Mouse (Mus musculus) heart, embryonic 15.5 days (tissue): ENCODE data around the gene Ano6. TPM values are rescaled to one million over a fixed set of nuclear protein-coding genes. Genes with fewer than 3 reads are reported as not detected.

Experiments used
- ATAC-seq: fragments of 200-750 bp; cut with Nextera tagmentation; replicated peaks from 2 replicates; pipeline ENCODE4 v1.8.0; 2017; ENCODE audit warnings: low read depth, moderate TSS enrichment; ENCODE audit not compliant: insufficient number of reproducible peaks, insufficient read depth, low FRiP score
- H3K27ac ChIP-seq: fragments of 300-500 bp; sonication (generic); 2 replicates; pipeline ENCODE4 v1.5.1; 2015; ENCODE audit warnings: mild to moderate bottlenecking, inconsistent platforms
- H3K27me3 ChIP-seq: fragments of 300-500 bp; sonication (generic); 2 replicates; pipeline ENCODE4 v1.6.1; 2015; ENCODE audit warnings: inconsistent platforms
- H3K36me3 ChIP-seq: fragments of 300-500 bp; sonication (generic); 2 replicates; pipeline ENCODE4 v1.6.1; 2015; ENCODE audit warnings: mild to moderate bottlenecking, inconsistent platforms
- H3K4me1 ChIP-seq: fragments of 300-500 bp; sonication (generic); replicated peaks from 2 replicates; pipeline ENCODE4 v1.6.1; 2015; ENCODE audit warnings: inconsistent platforms
- H3K4me2 ChIP-seq: fragments of 300-500 bp; sonication (generic); 2 replicates; pipeline ENCODE4 v1.6.1; 2015; ENCODE audit warnings: inconsistent platforms, mild to moderate bottlenecking, moderate library complexity
- H3K4me3 ChIP-seq: fragments of 300-500 bp; sonication (generic); 2 replicates; pipeline ENCODE4 v1.5.1; 2015; ENCODE audit warnings: mild to moderate bottlenecking, inconsistent platforms
- H3K9ac ChIP-seq: fragments of 300-500 bp; sonication (generic); 2 replicates; pipeline ENCODE4 v1.6.1; 2015; ENCODE audit warnings: mild to moderate bottlenecking, inconsistent platforms
- H3K9me3 ChIP-seq: fragments of 300-500 bp; sonication (generic); replicated peaks from 2 replicates; pipeline ENCODE4 v1.6.1; 2016; ENCODE audit warnings: inconsistent platforms
- WGBS: fragments of 180-500 bp; shearing (Covaris S2); methylation state at CpG from one replicate; pipeline ENCODE4 v1.1.7; 2015; ENCODE audit warnings: mixed read lengths; 5-methylcytosine and 5-hydroxymethylcytosine counted together
- polyA plus RNA-seq: library from polyadenylated mRNA; unstranded; fragments of >200 nt; fragmentation: Nextera tagmentation; extraction: Ambion mirVana; gene quantifications from 2 replicates; pipeline ENCODE4 v1.2.1, GENCODE M21; 2015

Ano6 gene
- polyA plus RNA-seq, 1 experiment from 2014 or later: 27.2 TPM

DNA sequence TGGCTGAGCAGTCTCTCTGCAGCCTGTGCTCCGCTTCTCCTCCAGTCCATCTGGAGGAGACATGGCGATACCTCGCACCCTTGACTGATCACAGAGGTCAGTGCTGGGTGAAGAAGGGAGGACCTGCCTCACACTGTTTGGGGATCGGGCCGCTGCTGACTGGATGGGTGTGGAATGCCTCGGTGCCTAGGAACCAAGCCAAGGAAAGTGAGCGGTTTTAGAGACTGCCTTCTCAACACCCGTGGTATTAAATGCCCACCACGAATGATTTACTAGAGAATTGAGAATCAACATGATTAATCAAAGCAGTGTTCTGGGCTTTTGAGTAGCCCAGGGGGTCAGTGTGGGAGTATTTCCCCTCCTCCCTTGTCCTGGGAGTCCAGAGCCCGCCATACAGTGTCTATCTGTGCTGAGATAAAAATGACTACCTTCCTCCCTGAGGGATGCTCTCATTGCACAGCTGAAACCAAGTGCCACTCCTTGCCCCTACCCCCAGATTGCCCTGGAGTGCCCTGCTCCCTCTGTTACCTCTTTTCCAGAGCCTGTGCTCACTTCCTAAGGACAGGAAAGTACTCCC is 183.5 kb downstream of the Ano6 start:
- WGBS: 68% methylated on average over 10 of the region's 10 CpGs
- no peak for ATAC-seq
- no peaks in the 10 kb centered on the region for H3K4me1 ChIP-seq
- no peak overlapping the region for H3K4me3 ChIP-seq
- H3K27me3 ChIP-seq: no peaks in the 10 kb centered on the region
- no peaks in the 10 kb centered on the region for H3K9me3 ChIP-seq
- peaks cover 39% of the 10 kb centered on the region for H3K36me3 ChIP-seq
- no peak overlapping the region for H3K9ac ChIP-seq
- H3K27ac ChIP-seq: no peak overlapping the region
- H3K4me2 ChIP-seq: no peak overlapping the region

- Histone ChIP-seq H3K4me3 (no peak overlapping the region), H3K9ac (no peak overlapping the region), H3K4me1 (no peaks in the 10 kb centered on the region), H3K9me3 (no peaks in the 10 kb centered on the region), H3K4me2 (no peak overlapping the region), H3K36me3 (peaks cover 20% of the 10 kb centered on the region), H3K27me3 (no peaks in the 10 kb centered on the region), H3K27ac (no peak overlapping the region)
- no peak for ATAC-seq
- 43% methylated on average over 4 of the region's 4 CpGs for WGBS
Measured at GRCm38 (mm10) chr15:95976156-95976876, 185.7 kb downstream of the Ano6 start.

DNA sequence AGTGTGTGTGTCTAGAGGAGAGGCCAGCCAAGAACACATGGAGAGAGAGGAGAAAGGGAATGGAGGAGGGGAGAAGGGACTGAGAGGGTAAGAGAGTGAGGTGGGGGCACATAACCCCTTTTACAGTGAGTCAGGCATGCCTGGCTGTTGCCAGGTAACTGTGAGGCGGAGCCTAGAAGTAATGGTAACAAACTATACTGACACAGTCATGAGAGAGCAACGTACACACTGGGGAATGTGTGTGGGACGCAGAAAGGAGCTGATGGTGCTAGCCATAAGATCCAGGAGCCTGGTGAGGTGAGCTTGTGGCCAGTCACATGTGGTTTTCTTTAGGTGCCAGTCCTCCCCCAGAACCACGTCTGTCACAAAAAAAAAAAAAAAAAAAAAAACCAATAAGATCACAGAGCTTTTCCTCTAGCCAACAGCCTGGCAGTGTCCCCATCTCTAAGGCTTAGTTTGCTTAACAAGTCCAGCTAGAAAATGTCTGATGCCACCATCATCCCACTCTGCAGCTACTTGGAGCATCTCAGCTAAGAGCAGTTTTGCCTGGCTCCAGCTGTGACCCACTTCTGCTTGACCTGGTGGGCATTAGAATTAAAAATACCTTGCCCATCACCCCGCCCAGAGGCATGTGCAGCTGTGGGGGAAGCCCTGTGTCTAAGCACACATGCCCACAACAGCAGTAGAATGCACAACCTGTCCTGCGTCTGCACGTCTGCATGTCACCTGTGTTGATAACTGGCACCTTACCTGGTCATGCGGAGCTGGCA is 186.7 kb downstream of the Ano6 start:
- ATAC-seq: no peak
- no peak overlapping the region for H3K9ac ChIP-seq
- 74% methylated on average over 8 of the region's 8 CpGs for WGBS
- no peak overlapping the region for H3K27ac ChIP-seq
- peaks cover 10% of the 10 kb centered on the region for H3K36me3 ChIP-seq
- no peaks in the 10 kb centered on the region for H3K27me3 ChIP-seq
- no peaks in the 10 kb centered on the region for H3K4me1 ChIP-seq
- no peaks in the 10 kb centered on the region for H3K9me3 ChIP-seq
- no peak overlapping the region for H3K4me2 ChIP-seq
- H3K4me3 ChIP-seq: no peak overlapping the region

DNA sequence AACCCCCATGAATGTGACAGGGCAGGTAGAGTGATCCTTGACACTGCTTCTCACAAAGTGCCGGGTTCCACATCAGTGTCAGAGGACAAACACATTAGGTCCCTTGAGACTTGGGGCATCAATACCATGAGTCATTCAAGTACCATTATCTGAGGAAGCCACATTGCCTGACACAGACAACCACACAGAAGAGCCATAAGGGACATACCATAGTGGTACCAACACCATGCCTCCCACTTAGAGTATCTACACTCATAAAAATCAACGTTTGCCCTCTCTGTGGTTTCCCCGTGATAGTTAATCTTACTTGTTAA is 187.3 kb downstream of the Ano6 start:
- Histone ChIP-seq H3K36me3 (peaks cover 5% of the 10 kb centered on the region), H3K27me3 (no peaks in the 10 kb centered on the region), H3K4me2 (no peak overlapping the region), H3K4me1 (no peaks in the 10 kb centered on the region), H3K9ac (no peak overlapping the region), H3K9me3 (no peaks in the 10 kb centered on the region), H3K4me3 (no peak overlapping the region), H3K27ac (no peak overlapping the region)
- no peak for ATAC-seq
- 73% methylated on average over 3 of the region's 3 CpGs for WGBS

GRCm38 (mm10) chr15:95980641-95981040 is 190.0 kb downstream of the Ano6 start:
- ATAC-seq: no peak
- Histone ChIP-seq H3K27ac (no peak overlapping the region), H3K4me1 (no peaks in the 10 kb centered on the region), H3K9ac (no peak overlapping the region), H3K9me3 (no peaks in the 10 kb centered on the region), H3K4me2 (no peak overlapping the region), H3K4me3 (no peak overlapping the region), H3K36me3 (no peaks in the 10 kb centered on the region), H3K27me3 (no peaks in the 10 kb centered on the region)
- 66% methylated on average over 5 of the region's 5 CpGs for WGBS

- Histone ChIP-seq H3K9ac (no peak overlapping the region), H3K9me3 (peaks cover 6% of the 10 kb centered on the region; the same call in 1 of the 2 replicates), H3K27me3 (no peaks in the 10 kb centered on the region), H3K27ac (no peak overlapping the region), H3K4me1 (no peaks in the 10 kb centered on the region), H3K4me3 (no peak overlapping the region), H3K4me2 (no peak overlapping the region), H3K36me3 (no peaks in the 10 kb centered on the region)
- no peak for ATAC-seq
- 93% methylated on average over 3 of the region's 3 CpGs for WGBS
Measured at GRCm38 (mm10) chr15:95987916-95988315, 197.3 kb downstream of the Ano6 start.

DNA sequence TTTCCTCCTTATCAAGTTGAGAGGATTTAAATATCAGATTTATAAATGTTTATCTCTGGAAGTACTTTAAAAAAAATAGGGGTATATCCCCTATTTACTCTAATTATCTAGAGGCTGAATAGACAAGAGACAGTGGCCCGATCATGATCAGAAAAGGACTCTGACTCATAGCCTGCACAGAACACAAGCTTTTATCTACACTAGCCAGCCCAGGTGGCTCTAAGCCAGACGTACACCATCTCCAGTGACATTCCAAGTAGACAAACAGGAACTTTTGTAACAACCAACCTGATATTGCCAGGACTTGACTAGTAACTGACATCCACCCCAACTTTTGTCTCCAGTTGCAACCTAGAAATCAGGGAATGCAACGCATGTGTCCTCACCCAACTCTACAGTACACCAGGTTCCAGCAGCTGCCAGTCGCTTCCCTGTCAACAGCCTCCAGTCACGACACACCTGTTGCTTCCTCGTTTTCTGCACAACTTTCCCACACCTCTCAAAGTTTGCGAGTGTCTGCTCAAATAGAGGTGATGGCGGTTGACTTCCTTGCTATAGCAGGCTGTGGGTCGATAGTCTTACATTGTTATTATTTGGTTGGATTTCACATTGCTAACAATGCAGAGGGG is 199.0 kb downstream of the Ano6 start:
- Histone ChIP-seq H3K36me3 (no peaks in the 10 kb centered on the region), H3K4me3 (no peak overlapping the region)
- WGBS: 65% methylated on average over 9 of the region's 9 CpGs

GRCm38 (mm10) chr15:96002958-96003601 is 212.4 kb downstream of the Ano6 start:
- WGBS: 43% methylated on average over 6 of the region's 6 CpGs
- H3K4me1 ChIP-seq: peaks cover 3% of the 10 kb centered on the region; the same call in 1 of the 2 replicates
- no peak overlapping the region for H3K4me2 ChIP-seq

More for the DNA sequence above, 199.0 kb downstream of the Ano6 start:
- ATAC-seq: no peak
- H3K27me3 ChIP-seq: no peaks in the 10 kb centered on the region
- H3K27ac ChIP-seq: no peak overlapping the region
- peaks cover 6% of the 10 kb centered on the region; the same call in 1 of the 2 replicates for H3K9me3 ChIP-seq
- H3K4me1 ChIP-seq: no peaks in the 10 kb centered on the region
- no peak overlapping the region for H3K4me2 ChIP-seq
- H3K9ac ChIP-seq: no peak overlapping the region

DNA sequence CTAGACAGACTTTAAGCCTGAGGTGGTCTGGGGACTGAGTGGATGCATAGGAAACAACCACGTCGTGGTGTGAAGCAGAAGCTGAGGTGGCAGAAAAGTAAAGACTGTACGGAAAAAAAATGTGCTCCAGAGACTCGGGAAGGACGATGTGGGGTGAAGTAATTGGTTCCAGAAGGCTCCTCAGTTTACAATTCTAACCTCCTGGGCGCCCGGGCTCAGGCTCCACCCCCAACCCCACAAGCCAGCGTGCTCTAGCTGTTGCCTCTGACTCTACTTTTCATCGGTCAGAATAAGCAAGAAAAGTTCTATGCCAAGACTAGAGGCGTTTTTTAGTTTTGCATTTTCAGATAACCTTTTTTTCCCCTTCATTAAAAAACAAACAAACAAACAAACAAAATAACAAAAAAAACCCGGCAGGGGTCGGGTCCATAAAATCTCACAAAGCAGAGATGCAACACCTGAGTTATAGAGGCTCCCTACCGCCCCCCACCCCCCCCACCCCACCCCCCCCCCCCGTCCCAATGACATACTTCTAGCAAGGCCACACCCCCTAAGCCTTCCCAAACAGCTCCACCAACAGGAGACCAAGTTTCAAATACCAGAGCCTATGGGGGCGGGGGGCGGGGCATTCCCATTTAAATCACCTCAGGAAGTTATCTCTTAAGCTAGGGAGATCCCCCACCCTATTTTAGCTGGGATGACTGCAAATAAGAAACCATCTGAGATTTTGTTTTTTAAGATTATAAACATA is 221.2 kb downstream of the Ano6 start:
- Histone ChIP-seq H3K36me3 (no peaks in the 10 kb centered on the region), H3K9ac (no peak overlapping the region), H3K9me3 (no peaks in the 10 kb centered on the region), H3K4me2 (no peak overlapping the region), H3K27me3 (no peaks in the 10 kb centered on the region), H3K4me1 (no peaks in the 10 kb centered on the region), H3K4me3 (no peak overlapping the region), H3K27ac (no peak overlapping the region)
- WGBS: 89% methylated on average over 16 of the region's 16 CpGs
- no peak for ATAC-seq

More at GRCm38 (mm10) chr15:96002958-96003601, 212.4 kb downstream of the Ano6 start:
- no peak overlapping the region for H3K27ac ChIP-seq
- ATAC-seq: no peak
- H3K4me3 ChIP-seq: no peak overlapping the region
- H3K27me3 ChIP-seq: no peaks in the 10 kb centered on the region
- no peak overlapping the region for H3K9ac ChIP-seq
- no peaks in the 10 kb centered on the region for H3K36me3 ChIP-seq
- no peaks in the 10 kb centered on the region for H3K9me3 ChIP-seq

- peak; percentile 62 for ATAC-seq
- Histone ChIP-seq H3K4me1 (no peaks in the 10 kb centered on the region), H3K27me3 (no peaks in the 10 kb centered on the region), H3K9ac (no peak overlapping the region), H3K4me2 (no peak overlapping the region), H3K27ac (no peak overlapping the region), H3K9me3 (no peaks in the 10 kb centered on the region), H3K4me3 (no peak overlapping the region), H3K36me3 (no peaks in the 10 kb centered on the region)
- WGBS: 56% methylated on average over 8 of the region's 8 CpGs
Measured at GRCm38 (mm10) chr15:96012391-96012775, 221.7 kb downstream of the Ano6 start.
